Mouse (Mus musculus) retina, embryonic 14.5 days (tissue): ENCODE data around the gene Haao.
"Not testable (repeated sequence)": the region's sequence is repeated elsewhere in the genome, so short reads cannot be mapped to it uniquely, and the experiment has no call there.

ENCODE experiments used
- DNase-seq: peaks from one replicate; pipeline ENCODE4 v3.0.0-alpha.2; 2015; ENCODE audit warnings: low spot score

Haao gene

DNA sequence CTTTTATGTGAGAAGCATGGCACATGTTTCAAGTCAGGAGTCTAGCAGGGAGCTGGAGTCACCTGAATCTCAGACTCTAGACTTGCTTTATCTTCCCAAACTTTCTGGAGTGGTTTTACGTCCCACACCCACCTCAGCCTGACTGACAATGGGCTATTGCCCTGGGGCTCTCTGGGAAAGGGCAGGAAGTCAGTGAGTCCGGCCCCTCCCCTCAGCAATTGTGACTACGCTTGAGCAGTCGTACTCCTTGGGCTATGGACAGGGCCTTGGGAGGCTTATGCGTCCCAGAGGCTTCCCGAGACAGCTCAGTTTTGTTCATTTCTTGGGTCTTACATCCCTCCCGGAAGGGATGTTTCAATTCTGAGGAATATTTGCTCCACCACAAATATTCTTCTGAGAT, 17.6 kb upstream of the Haao start:
- no peak for DNase-seq

DNA sequence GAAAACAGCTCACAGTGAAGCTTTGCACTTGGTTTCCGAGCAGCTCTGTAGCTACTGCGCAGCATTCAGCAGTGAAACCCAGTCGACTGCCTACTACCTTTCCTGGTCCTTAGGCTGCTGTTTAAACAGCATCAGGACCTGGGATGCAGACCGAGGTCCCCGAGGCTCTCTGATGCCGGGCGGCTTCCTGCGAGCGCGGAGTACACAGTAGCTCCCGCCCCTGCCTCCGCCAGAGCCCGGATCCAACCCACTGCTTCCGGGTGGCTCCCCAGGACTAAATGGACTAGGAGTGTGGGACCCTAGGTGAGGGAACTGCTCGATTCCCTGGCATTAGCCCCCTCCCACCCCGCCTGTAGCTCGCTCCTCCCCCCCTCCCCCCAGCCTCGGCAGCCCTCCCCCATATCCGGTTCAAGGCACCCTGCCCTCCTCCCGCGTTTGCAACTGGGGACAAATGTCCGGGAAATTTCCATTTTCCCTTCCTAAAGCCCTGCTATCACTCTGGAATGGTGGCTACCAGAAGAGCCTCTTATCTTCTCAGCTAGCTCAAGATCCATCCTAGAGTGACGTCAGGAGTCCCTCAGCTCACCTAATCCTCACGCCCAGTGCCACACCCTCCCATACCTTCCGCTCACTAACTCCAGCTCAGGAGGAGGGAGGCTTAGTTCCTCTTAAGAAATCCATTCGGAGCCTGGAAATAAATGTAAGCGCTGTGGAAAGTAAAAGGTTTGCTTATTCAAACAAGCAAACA, 14.5 kb upstream of the Haao start:
- peak; percentile 70 for DNase-seq

- DNase-seq: peak; percentile 96
Observed at GRCm38 (mm10) chr17:83861444-83862133, 13.8 kb upstream of the Haao start.

GRCm38 (mm10) chr17:83860968-83861367, 13.2 kb upstream of the Haao start:
- DNase-seq: not testable (repeated sequence)

DNA sequence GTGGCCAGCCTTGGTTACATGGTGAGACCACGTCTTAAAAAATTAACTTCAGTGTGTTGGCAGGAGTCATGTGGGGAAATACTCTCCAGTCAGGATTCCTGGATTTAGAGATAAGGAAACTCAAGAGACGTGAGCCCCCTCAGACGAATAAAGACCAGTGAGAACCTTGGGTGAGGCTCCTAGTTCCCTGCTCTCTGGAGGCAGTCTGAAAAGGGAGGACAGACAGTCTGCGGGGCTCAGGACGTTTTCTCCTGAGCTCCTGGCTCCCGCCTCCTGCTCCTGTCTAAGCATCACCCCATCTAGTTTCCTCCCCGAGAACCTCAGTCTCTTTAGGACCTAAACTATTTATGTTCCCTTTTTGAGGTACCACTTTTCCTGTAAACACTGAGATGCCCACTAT, 12.5 kb upstream of the Haao start:
- no peak for DNase-seq

DNA sequence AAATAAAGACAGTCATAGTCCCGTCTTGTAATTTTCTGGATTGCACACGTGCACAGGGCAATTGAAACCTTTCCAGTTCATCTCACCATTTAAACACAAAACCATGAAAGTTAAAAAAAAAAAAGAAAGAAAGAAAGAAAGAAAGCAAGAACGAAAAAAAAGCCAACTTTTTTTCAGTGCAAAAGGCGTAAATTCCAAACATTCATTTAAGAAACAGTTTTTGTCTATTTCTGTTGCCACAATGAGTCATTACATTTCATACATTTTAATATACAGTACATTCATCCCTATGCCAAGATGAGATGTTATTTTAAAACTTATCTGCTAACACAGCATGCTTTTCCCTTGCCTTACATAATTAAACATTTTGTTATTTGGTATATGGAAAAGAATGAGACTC, 11.9 kb upstream of the Haao start:
- DNase-seq: no peak

- no peak for DNase-seq
Observed at GRCm38 (mm10) chr17:83858413-83858812, 10.7 kb upstream of the Haao start.

GRCm38 (mm10) chr17:83854284-83854918, 6.6 kb upstream of the Haao start:
- DNase-seq: peak; percentile 40

DNA sequence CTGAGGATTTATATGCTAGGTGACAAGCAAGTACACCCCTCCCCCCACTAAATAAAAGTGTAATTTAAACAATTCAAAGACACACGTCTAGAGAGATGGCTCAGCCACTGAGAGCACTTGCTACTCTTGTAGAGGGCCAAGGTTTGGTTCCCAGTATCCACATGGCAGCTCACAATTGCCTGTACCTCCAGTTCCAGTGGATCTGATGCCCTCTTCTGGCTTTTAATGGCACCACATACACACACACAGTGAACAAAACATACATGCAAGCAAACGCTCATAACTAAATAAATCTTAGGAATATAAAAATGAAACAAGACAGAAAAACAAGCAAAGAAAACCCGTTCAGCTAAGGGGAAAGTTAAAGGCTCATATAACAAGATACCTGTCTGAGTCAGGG, 6.1 kb upstream of the Haao start:
- no peak for DNase-seq

GRCm38 (mm10) chr17:83850864-83851263, 3.1 kb upstream of the Haao start:
- no peak for DNase-seq

DNA sequence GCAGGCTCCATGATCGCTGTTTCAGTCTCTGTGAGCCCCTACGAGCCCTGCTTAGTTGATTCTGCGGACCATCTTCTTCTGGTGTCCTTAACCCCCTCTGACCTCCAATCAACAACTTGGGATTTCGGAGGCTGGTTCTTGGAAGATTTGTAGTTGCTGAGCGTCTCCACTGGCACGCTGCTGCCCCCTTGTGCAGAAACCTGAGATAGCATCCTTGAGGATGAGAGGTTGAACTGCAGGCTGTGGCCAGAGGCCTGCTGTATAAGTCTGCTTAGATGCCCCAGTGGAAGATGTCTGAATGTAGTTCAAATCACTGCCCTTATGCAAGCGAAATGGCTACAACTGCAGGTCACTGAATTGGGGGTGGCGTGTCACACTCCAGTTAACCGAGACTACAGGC, 2.7 kb upstream of the Haao start:
- peak; percentile 95 for DNase-seq

- DNase-seq: no peak
Observed at GRCm38 (mm10) chr17:83849717-83850116, 2.0 kb upstream of the Haao start.

GRCm38 (mm10) chr17:83849081-83849675, 1.4 kb upstream of the Haao start:
- DNase-seq: no peak

GRCm38 (mm10) chr17:83848482-83848881, 719 bp upstream of the Haao start:
- DNase-seq: no peak

- no peak for DNase-seq
Observed at GRCm38 (mm10) chr17:83847100-83847499, 663 bp downstream of the Haao start.

- DNase-seq: no peak
Observed at GRCm38 (mm10) chr17:83846301-83847021, 1.3 kb downstream of the Haao start.

GRCm38 (mm10) chr17:83845538-83845937, 2.2 kb downstream of the Haao start:
- DNase-seq: no peak

GRCm38 (mm10) chr17:83843780-83844179, 4.0 kb downstream of the Haao start:
- DNase-seq: peak; percentile 34

DNA sequence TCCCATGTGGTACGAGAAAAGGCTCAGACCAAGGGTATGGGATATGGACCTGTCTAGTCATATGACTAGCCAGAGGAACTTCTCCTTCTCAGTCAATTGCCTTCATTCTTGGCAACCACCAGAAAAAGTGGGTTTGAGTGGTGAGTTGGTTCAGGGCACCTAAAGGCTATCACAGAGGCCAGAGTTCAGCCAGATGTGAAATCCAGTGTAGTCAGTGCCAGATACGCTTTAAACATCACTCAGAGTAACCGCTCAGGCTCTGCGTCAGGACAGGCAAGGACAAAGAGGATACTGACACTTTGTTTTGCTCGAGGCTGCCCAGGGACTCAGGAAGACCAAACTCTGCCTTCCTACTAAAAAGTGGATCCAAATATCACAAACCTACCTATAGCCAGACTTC, 6.8 kb downstream of the Haao start:
- no peak for DNase-seq

- DNase-seq: peak; percentile 58
Observed at GRCm38 (mm10) chr17:83839132-83839531, 8.6 kb downstream of the Haao start.

DNA sequence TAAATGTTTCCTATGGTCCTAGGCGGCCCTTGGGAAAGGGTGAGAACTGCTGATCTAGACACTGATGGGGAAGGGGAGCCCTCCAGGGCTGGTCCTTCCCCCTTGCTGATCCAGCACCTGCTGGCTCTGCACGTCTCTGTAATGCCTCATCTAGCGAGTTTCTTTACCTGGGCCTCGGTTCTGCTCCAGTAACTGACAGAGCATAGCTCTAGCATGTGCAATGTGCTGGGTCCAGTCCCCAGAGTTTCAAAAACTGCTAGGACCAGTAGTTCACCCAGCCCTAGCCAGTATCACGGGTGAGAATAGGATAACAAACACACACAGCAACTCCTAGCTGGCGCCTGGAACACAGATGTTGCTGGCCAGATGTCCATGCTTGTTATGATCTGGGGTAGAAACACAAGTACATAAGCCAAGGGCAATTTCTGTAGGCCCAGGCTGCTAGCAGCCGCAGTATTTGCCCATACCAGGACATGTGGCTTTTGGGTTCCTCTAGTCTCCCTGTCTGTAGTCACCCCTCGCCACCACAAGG, 10.0 kb downstream of the Haao start:
- no peak for DNase-seq

DNA sequence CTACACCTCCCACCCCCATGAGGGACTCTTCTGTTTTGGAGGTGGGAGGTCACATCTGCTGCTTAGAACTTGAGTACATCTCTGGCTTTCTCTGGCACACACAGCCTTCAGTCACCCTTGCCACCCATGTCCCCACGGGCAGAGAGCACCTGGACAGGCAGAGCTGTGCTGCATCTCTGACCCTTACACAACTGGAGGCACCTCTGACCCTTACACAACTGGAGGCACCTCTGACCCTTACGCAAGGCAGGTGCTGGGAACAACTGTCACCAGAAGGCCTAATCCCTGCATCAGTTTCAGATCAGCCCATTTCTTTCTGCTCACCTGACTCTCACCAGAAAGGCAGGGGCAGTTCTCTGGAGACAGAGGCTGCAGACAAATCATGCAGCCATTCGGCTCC, 11.7 kb downstream of the Haao start:
- no peak for DNase-seq
